Mouse (Mus musculus) E14TG2a.4 (cell line): ENCODE results near the gene Bbx.

ENCODE experiments used
- CTCF ChIP-seq: conservative IDR thresholded peaks from 2 replicates; pipeline ENCODE4 v1.5.1; 2014; ENCODE audit warnings: low read length
- NANOG ChIP-seq: IDR thresholded peaks from 2 replicates; pipeline ENCODE4 v1.6.1; 2014; ENCODE audit warnings: borderline replicate concordance, low read length, mixed read lengths

GRCm38 (mm10) chr16:50172760-50173159 is 259.4 kb downstream of the Bbx start:
- no peak for TF ChIP-seq CTCF
- TF ChIP-seq NANOG, result no peak
